Mouse (Mus musculus) bone marrow macrophage, adult 2 months (primary cell): ENCODE measurements around the gene Pithd1. TPM values are rescaled to one million over a fixed set of nuclear protein-coding genes. Genes with fewer than 3 reads are reported as not detected.
"Not testable (repeated sequence)": the region's sequence is repeated elsewhere in the genome, so short reads cannot be mapped to it uniquely, and the experiment has no call there.

Experiments used
- H3K27ac ChIP-seq: 2 replicates; pipeline ENCODE4 v1.5.1; 2012; ENCODE audit warnings: low read depth, low read length; ENCODE audit not compliant: insufficient read depth
- H3K4me1 ChIP-seq: 2 replicates; pipeline ENCODE4 v1.6.1; 2012; ENCODE audit warnings: low read length; ENCODE audit not compliant: control insufficient read depth, insufficient read depth
- H3K4me3 ChIP-seq: 2 replicates; pipeline ENCODE4 v1.5.1; 2012; ENCODE audit warnings: mild to moderate bottlenecking, low read length, moderate library complexity; ENCODE audit not compliant: insufficient read depth
- CTCF ChIP-seq: IDR thresholded peaks from 2 replicates; pipeline ENCODE4 v1.5.1; 2012; ENCODE audit warnings: low read depth, mild to moderate bottlenecking, low read length, moderate library complexity
- POLR2A ChIP-seq: IDR thresholded peaks from 2 replicates; pipeline ENCODE4 v1.6.1; 2012; ENCODE audit warnings: mild to moderate bottlenecking, low read depth, low read length, borderline replicate concordance
- polyA plus RNA-seq: library from polyadenylated mRNA; stranded (reverse); fragments of >200 nt; gene quantifications from 2 replicates; pipeline ENCODE4 v1.2.4, GENCODE M21; 2012; ENCODE audit not compliant: missing spikeins, insufficient read depth, insufficient read length

Gene Pithd1
- polyA plus RNA-seq, 1 experiment = 31.5 TPM

DNA sequence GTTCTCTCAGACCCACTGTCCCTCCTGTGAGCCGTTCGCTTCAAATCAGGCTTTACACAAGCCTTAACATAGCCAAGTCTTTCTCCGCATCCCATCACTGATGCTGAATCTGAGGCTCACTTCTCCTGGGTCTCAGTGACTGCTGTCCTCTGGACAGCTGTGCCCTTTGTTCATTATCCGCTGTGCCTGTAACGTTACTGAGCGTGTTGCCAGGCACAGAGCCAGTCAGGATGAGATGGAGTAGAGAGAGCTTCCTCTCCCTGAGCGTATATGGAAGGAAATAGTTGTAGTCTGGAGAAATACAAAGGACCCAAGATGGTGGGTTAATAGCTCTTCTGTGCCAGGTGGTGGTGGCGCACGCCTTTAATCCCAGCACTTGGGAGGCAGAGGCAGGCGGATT is 37.6 kb downstream of the Pithd1 start:
- TF ChIP-seq POLR2A (no peak), CTCF (no peak)
- Histone ChIP-seq H3K4me3 (no peak overlapping the region), H3K27ac (no peak overlapping the region), H3K4me1 (peaks cover 33% of the 10 kb centered on the region)

DNA sequence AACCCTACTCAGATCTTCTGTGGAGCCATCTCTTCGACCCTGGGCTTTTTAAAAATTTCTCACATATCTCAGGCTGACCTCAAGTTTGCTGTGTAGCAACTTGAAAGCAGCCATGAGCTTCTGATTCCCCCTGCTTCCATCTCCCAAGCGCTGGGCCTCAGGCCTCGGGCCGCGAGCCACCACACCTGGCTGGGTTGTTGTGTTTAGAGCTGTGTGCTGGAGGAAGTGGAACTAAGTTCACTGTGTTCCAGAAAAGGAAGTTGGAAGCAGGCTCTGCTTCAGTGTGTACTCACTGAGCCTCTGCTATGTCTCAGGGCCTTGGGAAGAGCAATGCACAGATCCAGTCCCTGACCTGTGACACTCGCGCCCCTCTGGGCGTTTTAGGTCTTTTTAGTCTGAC is 38.9 kb downstream of the Pithd1 start:
- Histone ChIP-seq H3K4me3 (peak overlapping the region; percentile 37), H3K27ac (peak overlapping the region; percentile 56), H3K4me1 (peaks cover 42% of the 10 kb centered on the region)
- TF ChIP-seq CTCF (no peak), POLR2A (no peak)

DNA sequence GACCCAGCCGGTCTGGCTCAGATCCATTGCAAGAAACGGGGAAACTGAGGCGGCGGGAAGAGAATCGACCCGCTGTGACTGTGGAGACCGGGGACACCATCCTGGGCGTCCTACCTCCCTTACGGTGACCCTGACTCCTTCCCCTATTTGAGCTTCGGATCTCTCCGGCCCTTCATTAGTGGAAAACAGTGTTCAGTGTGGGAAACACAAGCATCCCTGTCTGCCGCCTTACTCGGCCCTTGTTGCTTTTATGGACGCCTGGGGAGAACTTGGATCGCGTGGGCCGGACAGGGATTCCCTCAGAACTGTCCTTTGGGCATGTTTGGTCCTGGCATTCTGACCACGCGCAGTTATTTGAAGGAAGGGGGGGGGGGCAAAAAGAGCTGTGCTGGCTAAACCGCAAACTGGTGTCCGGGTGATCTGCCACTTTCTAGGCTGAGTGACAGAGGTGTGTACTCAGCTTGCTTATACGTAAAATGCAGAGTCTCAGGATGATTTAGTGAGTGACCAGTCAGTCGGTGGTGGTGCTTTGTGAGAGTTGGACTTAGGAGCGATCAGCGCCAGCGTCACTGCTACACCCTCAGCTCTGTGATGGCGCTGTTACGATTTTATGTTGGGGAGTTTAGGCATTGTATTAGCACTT is 40.3 kb downstream of the Pithd1 start:
- TF ChIP-seq CTCF (0 out of 2 replicates have a peak, but pooled peaks have one; percentile 21), POLR2A (no peak)
- peak overlapping the region; percentile 75 for H3K4me3 ChIP-seq
- H3K27ac ChIP-seq = peak overlapping the region; percentile 86
- H3K4me1 ChIP-seq = peaks cover 53% of the 10 kb centered on the region

DNA sequence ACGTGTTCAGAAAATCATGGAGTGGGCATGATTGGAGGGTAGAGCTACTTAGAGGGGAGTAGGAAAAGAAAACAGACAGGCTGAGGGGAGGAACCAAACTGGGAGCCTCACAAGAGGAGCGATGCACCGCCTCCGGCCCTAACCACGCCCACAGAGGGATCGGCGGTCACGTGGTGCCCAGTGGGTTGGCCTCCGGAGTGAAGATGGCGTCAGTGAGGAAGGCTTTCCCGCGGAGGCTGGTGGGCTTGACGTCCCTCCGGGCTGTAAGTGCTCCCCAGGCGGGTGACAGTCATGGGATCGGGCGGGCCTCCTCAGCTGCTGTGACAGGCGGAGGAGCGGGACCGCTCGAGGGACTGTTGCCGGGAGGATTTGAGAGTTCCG is 40.8 kb downstream of the Pithd1 start, which contains the start of gene Hmgcl:
Gene Hmgcl (plus strand): TSS at position 171 of the 381 bp plus-strand sequence.
- H3K4me3 ChIP-seq = peak within 1 kb of the TSS; percentile 75
- peaks cover 56% of the 10 kb centered on the region for H3K4me1 ChIP-seq
- TF ChIP-seq POLR2A (0 out of 2 replicates have a peak, but pooled peaks have one; percentile 14), CTCF (no peak)
- H3K27ac ChIP-seq = peak within 1 kb of the TSS; percentile 95

DNA sequence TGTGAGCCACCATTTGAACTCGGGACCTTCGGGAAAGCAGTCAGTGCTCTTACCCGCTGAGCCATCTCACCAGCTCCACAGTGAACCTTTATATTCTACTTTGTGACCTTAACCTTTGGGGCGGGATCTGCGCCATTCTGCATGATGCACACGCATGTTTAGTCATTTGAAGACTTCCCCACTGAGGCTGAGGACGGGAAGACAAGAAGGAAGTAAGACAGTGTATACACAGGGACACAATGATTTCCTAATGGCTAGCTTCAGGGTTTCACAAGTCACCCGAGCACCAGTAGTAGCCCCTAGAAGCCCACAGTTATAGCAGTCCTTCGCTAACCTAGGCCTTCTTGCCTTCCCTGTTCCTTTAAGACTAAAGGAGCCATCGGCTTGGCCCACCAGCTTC is 41.4 kb downstream of the Pithd1 start:
- TF ChIP-seq POLR2A (no peak), CTCF (no peak)
- peaks cover 56% of the 10 kb centered on the region for H3K4me1 ChIP-seq
- peak overlapping the region; percentile 95 for H3K27ac ChIP-seq
- H3K4me3 ChIP-seq = peak overlapping the region; percentile 35

DNA sequence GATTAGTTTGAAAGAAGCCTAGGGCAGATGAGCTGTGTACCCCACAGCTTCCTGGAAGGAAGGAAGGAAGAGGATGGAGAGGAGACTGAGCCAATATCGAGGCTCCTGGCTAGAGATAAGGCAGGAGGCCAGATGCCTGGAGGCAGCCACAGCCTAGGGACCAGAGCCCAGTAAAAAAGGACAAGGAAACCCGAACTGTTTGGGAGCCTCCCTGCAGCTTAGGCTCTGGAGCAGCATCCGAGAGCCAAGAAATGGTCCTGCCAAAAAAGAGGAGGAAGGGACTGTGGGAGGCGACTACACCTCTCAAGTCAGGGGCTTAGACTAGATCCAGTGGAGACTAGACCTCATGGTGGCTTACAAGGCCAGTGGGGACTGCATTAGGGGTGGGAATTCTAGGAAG is 43.7 kb downstream of the Pithd1 start:
- Histone ChIP-seq H3K4me1 (peaks cover 41% of the 10 kb centered on the region), H3K4me3 (no peak overlapping the region), H3K27ac (peak overlapping the region; percentile 84)
- TF ChIP-seq POLR2A = no peak
- no peak for TF ChIP-seq CTCF

DNA sequence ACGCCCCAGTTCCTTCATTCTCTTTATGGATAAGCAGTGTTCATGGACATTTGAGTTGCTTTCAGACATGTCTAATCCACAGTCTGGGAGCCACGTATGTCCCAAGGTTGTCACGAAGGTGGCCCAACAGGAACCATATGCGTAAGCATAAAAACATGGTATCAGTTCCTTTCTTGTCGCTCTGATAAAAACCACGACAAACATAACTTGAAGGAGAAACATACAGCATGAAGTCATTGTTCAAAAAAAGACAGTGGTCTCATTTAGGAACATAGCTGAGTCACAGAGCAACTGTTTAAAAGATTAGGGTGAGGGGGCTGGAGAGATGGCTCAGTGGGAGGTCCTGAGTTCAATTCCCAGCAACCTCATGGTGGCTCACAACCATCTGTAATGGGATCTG is 44.9 kb downstream of the Pithd1 start:
- Histone ChIP-seq H3K27ac (peak overlapping the region; percentile 84), H3K4me1 (peaks cover 36% of the 10 kb centered on the region), H3K4me3 (no peak overlapping the region)
- TF ChIP-seq CTCF = no peak
- TF ChIP-seq POLR2A = no peak

DNA sequence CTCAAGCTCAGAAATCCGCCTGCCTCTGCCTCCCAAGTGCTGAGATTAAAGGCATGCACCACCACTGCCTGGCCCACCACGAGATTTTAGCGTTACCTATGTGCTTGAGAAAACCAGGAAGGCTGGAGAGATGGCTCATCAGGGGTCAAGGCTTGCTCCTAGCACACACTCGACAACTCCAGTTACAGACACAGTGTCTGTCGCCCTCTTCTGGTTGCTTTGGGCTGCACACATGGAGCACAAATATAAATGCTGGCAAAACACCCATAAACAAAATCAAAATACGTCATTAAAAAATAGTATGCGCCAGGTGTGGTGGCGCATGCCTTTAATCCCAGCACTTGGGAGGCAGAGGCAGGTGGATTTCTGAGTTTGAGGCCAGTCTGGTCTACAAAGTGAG is 46.0 kb downstream of the Pithd1 start:
- not testable (repeated sequence) for H3K27ac ChIP-seq, H3K4me3 ChIP-seq
- TF ChIP-seq CTCF = peak; percentile 40
- H3K4me1 ChIP-seq = peaks cover 35% of the 10 kb centered on the region

DNA sequence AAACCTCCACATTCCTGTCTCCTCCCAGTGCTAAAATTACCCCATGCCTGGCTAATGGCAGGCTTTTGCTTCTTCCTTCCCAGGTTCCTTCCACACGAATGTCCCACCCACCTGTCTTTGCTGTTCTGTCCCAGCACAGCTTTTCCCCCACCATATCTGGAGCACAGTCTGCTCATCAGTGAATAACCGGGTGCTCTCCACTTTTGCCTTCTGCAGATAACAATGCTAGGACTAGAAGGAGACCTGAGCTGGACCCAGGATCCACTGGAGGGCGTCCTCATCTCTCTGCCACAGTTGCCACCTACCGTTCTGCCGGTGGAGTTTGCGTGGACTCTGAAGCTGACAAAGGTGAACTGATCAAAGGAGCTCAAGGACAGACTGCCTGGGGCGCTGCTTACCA is 48.2 kb downstream of the Pithd1 start:
- TF ChIP-seq CTCF = no peak; the same call in 1 of the 2 replicates
- TF ChIP-seq POLR2A = no peak
- H3K4me1 ChIP-seq = peaks cover 24% of the 10 kb centered on the region
- no peak overlapping the region for H3K27ac ChIP-seq
- H3K4me3 ChIP-seq = no peak overlapping the region

DNA sequence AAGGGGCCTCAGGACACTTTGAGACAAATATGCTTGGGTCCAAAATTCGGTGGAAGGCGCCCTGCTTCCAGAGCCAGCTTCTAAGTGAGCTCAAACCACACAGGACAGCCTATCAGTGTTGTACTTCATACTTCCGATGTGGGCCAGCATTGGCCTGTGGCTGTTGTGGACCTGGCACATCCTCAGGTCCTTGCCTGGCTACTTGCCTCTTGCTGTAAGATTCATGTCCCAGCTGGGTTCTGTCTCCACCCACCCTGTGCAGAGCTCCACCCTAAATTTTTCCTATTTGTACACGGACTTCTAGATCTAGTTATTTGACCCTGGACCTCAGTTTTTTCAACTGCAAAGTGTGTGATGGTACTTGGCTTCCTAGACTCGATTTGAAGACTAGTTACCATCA is 51.6 kb downstream of the Pithd1 start:
- TF ChIP-seq CTCF (no peak), POLR2A (no peak)

More for the DNA sequence above, 51.6 kb downstream of the Pithd1 start:
- no peak overlapping the region for H3K4me3 ChIP-seq
- no peak overlapping the region for H3K27ac ChIP-seq
- peaks cover 4% of the 10 kb centered on the region for H3K4me1 ChIP-seq
